Mouse (Mus musculus) neural tube, embryonic 13.5 days (tissue): Measurements from ENCODE around the gene Flt1. TPM values are rescaled to one million over a fixed set of nuclear protein-coding genes. Genes with fewer than 3 reads are reported as not detected.

Experiments used
- ATAC-seq: fragments of 200-750 bp; cut with Nextera tagmentation; 2 replicates; pipeline ENCODE4 v1.8.0; 2017; ENCODE audit warnings: low read depth, mild to moderate bottlenecking, moderate TSS enrichment, moderate library complexity
- H3K27ac ChIP-seq: fragments of 300-500 bp; sonication (generic); replicated peaks from 2 replicates; pipeline ENCODE4 v1.5.1; 2015; ENCODE audit warnings: moderate library complexity, mild to moderate bottlenecking, inconsistent platforms
- H3K27me3 ChIP-seq: fragments of 300-500 bp; sonication (generic); 2 replicates; pipeline ENCODE4 v1.6.1; 2015; ENCODE audit warnings: mild to moderate bottlenecking, inconsistent platforms
- H3K36me3 ChIP-seq: fragments of 300-500 bp; sonication (generic); 2 replicates; pipeline ENCODE4 v1.6.1; 2015; ENCODE audit warnings: mild to moderate bottlenecking, inconsistent platforms
- H3K4me1 ChIP-seq: fragments of 300-500 bp; sonication (generic); replicated peaks from 2 replicates; pipeline ENCODE4 v1.6.1; 2015; ENCODE audit warnings: inconsistent platforms
- H3K4me2 ChIP-seq: fragments of 300-500 bp; sonication (generic); 2 replicates; pipeline ENCODE4 v1.6.1; 2015; ENCODE audit warnings: inconsistent platforms, mild to moderate bottlenecking, moderate library complexity
- H3K4me3 ChIP-seq: fragments of 300-500 bp; sonication (generic); 2 replicates; pipeline ENCODE4 v1.5.1; 2015; ENCODE audit warnings: mild to moderate bottlenecking, inconsistent platforms
- H3K9ac ChIP-seq: fragments of 300-500 bp; sonication (generic); 2 replicates; pipeline ENCODE4 v1.6.1; 2015; ENCODE audit warnings: moderate library complexity, mild to moderate bottlenecking, inconsistent platforms
- H3K9me3 ChIP-seq: fragments of 300-500 bp; sonication (generic); 2 replicates; pipeline ENCODE4 v1.6.1; 2016; ENCODE audit warnings: inconsistent platforms
- WGBS: fragments of 180-500 bp; shearing (Covaris S2); methylation state at CpG from one replicate; pipeline ENCODE4 v1.1.7; 2015; 5-methylcytosine and 5-hydroxymethylcytosine counted together
- polyA plus RNA-seq: library from polyadenylated mRNA; unstranded; fragments of >200 nt; fragmentation: Nextera tagmentation; extraction: Ambion mirVana; gene quantifications from 2 replicates; pipeline ENCODE4 v1.2.1, GENCODE M21; 2015

Gene Flt1
- polyA plus RNA-seq, 1 experiment from 2014 or later, result 12.3 TPM

DNA sequence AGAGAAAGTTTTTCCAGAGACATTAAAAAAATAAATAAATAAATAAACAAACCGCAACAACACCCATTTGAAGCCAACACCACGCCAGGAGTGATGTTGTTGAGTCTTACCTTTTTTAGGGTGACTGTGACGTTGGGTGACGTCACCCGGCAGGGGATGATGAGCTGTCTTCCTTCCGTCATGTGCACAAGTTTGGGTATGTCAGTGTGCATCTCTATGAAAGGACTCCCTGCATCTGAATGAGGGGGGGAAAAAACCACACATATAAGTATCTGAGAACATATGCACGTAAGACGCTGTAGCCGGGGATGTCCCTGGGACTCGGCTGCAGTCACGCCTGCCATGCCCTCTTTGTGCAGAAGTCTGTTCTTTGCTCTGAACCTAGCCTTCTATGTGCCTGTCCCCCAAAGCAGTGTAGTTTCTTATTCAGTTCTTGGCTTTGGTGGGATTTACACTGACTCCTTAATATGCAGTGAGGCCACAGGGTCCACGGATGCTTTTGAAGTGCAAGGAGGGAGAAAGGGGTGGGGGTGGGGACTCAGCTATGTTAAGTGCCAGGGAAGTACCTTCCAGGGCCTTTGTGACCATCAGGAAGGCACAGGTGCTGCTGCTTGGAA lies 42.0 kb downstream of the Flt1 start:
- H3K9me3 ChIP-seq, result 0 out of 2 replicates have a peak, but pooled peaks cover 5% of the 10 kb centered on the region
- no peak for ATAC-seq
- no peak overlapping the region for H3K9ac ChIP-seq
- H3K27ac ChIP-seq, result no peak overlapping the region
- H3K4me3 ChIP-seq, result no peak overlapping the region
- H3K27me3 ChIP-seq, result no peaks in the 10 kb centered on the region
- WGBS, result 85% methylated on average over 12 of the region's 12 CpGs
- H3K36me3 ChIP-seq, result no peaks in the 10 kb centered on the region
- H3K4me1 ChIP-seq, result peaks cover 12% of the 10 kb centered on the region; the same call in 1 of the 2 replicates
- no peak overlapping the region for H3K4me2 ChIP-seq

DNA sequence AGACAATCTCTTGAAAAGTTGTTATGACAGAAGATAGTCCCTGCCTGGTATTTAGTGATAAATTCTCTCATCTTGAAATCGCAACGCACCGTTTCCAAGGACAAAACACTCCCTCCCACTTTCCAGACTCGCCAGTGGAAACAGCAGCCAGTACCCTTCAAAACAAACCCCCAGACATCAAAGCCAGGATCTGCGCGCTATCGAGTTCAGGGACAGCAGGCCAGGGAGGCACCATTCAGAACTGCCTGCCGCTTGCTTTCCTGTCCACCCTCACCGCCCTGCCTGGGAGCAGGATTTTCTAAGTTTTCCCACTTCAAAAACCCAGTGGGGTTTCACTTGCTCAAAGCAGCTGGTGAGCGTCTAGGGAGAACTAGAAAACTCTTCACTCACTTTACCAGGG lies 44.6 kb downstream of the Flt1 start:
- 34% methylated on average over 10 of the region's 10 CpGs for WGBS
- no peak for ATAC-seq
- H3K4me2 ChIP-seq, result no peak overlapping the region

DNA sequence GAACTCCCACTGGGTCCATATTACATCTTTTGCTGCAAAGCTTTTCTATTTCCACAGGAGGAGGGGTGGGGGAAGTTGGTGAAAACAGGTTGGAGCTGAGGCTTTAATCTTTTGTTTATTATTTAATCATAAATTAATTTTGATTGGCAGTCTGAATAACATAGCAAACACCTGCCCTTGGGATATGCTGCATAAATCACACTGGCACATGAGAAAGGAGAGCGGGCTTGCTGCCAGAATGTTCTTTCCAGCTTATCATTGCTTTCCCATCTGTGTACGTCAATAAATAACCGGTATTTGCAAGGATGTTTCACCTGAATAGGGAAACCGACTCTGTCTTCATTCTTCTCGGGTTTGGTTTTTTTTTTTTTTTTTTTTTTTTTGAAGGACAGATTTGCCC lies 45.1 kb downstream of the Flt1 start:
- no peaks in the 10 kb centered on the region for H3K9me3 ChIP-seq
- no peak overlapping the region for H3K9ac ChIP-seq
- no peaks in the 10 kb centered on the region; the same call in 1 of the 2 replicates for H3K27me3 ChIP-seq
- no peak; the same call in 1 of the 2 replicates for ATAC-seq
- H3K4me2 ChIP-seq, result no peak overlapping the region
- no peak overlapping the region for H3K27ac ChIP-seq
- no peak overlapping the region for H3K4me3 ChIP-seq
- peaks cover 12% of the 10 kb centered on the region; the same call in 1 of the 2 replicates for H3K4me1 ChIP-seq
- WGBS, result 46% methylated on average over 5 of the region's 5 CpGs
- H3K36me3 ChIP-seq, result no peaks in the 10 kb centered on the region

More for the DNA sequence above, 44.6 kb downstream of the Flt1 start:
- H3K27me3 ChIP-seq, result no peaks in the 10 kb centered on the region; the same call in 1 of the 2 replicates
- no peak overlapping the region for H3K27ac ChIP-seq
- no peaks in the 10 kb centered on the region for H3K36me3 ChIP-seq
- no peak overlapping the region for H3K4me3 ChIP-seq
- H3K4me1 ChIP-seq, result peaks cover 12% of the 10 kb centered on the region; the same call in 1 of the 2 replicates
- H3K9me3 ChIP-seq, result no peaks in the 10 kb centered on the region
- H3K9ac ChIP-seq, result no peak overlapping the region

DNA sequence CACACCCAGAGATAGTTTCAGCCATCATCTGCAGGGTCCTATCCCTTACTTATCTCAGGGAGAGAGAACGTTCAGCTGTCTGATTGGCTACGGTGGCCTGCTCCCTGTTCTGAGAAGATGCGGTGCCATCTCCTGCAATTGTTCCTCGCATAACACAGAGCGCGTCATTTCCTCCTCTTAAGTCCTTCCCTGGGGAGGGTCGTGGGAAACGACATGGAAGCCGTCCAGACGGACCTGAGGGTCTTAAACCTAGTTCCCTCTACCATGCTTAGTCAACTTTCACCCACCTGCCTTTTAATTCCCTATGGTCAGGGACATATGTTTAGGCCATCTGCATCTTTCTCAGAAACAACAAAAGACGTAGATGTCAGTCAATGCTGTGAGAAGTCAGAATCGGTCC lies 46.5 kb downstream of the Flt1 start:
- Histone ChIP-seq H3K9me3 (no peaks in the 10 kb centered on the region), H3K4me1 (peaks cover 12% of the 10 kb centered on the region; the same call in 1 of the 2 replicates), H3K9ac (no peak overlapping the region), H3K4me2 (no peak overlapping the region), H3K36me3 (no peaks in the 10 kb centered on the region), H3K27me3 (no peaks in the 10 kb centered on the region; the same call in 1 of the 2 replicates), H3K27ac (no peak overlapping the region), H3K4me3 (no peak overlapping the region)
- no peak for ATAC-seq
- 68% methylated on average over 12 of the region's 12 CpGs for WGBS

DNA sequence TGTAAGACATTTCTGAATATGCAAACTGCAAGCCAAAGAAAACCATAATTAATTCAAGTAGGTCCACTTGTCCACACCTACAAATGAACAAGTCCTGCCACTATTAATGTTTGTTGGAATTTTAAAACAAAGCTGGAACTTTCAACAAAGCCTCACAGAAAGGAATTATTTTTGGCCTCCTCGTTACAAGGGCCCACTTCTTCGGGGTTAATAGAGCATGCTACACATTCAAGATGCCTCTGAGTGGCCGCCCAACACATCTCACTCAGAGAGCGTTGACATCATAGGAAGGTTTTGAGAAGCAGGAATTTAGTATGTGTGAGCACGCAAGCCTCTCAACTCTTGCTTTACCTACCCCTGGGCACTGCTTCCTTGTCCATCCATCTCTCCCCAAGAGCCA lies 50.0 kb downstream of the Flt1 start:
- H3K4me2 ChIP-seq, result no peak overlapping the region
- no peak overlapping the region for H3K9ac ChIP-seq
- no peaks in the 10 kb centered on the region for H3K9me3 ChIP-seq
- H3K27me3 ChIP-seq, result no peaks in the 10 kb centered on the region; the same call in 1 of the 2 replicates
- peaks cover 4% of the 10 kb centered on the region; the same call in 1 of the 2 replicates for H3K4me1 ChIP-seq
- WGBS, result 79% methylated on average over 5 of the region's 5 CpGs
- H3K4me3 ChIP-seq, result no peak overlapping the region
- no peak overlapping the region for H3K27ac ChIP-seq
- no peaks in the 10 kb centered on the region for H3K36me3 ChIP-seq
- no peak for ATAC-seq

DNA sequence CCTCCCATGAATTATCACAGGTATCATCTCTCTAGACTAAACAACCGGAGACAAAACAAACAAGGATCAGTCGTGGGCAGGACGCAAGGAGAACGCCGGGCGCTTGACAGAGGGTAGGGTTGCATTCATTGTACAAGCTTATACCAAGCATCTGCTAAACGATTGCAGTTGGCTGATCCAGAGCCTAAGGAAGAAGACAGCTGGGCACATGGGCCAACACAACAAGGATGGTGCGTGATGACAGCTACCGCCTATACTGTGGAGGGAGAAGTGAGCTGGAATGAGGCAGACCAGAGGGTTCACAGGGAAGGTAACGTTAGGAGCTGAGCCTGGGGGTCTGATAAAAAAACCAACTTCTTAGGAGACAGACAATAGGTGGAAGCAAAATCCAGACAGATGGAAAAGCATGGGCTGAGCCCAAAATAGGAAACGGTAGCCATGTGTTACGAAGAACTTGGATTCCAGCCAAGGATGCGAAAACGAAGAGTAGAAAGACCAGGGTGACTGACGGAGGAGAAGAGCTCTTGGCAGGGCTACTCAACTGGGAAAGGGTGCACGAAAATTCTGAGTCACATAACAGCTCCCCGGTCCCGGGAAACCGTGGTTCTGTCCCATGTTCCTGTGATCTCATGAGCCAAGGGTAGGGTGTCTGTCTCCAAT lies 53.9 kb downstream of the Flt1 start:
- Histone ChIP-seq H3K36me3 (no peaks in the 10 kb centered on the region), H3K9ac (no peak overlapping the region), H3K9me3 (no peaks in the 10 kb centered on the region), H3K4me2 (no peak overlapping the region), H3K27me3 (no peaks in the 10 kb centered on the region), H3K4me1 (no peaks in the 10 kb centered on the region), H3K27ac (no peak overlapping the region), H3K4me3 (no peak overlapping the region)
- WGBS, result 82% methylated on average over 19 of the region's 19 CpGs
- ATAC-seq, result no peak

DNA sequence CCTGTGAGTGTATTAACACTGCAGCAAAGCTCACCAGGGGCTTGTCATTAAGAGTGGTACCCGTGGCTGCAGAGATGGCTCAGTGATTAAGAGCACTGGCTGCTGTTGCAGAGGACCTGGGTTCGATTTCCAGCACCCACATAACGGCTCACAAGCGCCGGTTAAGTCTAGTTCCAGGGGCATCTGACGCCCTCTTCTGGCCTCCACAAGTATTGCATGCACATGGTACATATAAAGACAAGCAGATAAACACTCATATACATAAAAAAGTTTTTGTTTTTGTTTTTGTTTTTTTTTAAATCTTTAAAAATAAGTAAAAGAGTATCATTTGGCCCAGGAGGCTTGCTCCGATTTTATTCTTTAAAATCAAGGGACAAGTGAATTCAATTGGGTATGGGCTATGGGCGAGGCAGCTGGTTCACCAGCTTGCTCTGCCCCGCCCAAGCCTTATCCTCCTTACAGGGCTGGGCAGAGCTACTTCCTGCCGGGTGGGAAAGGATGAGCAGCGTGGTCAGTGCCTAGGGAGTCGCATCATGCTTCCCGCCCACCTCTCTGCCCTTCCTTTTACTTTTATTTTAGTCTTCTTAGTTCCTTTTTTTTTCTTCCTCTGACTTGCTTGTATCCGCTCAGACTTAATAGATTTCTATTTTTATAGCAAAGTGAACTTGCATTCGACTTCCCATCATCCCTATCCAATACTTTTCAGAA lies 57.0 kb downstream of the Flt1 start:
- no peak overlapping the region for H3K9ac ChIP-seq
- H3K4me1 ChIP-seq, result no peaks in the 10 kb centered on the region
- no peaks in the 10 kb centered on the region for H3K36me3 ChIP-seq
- WGBS, result 89% methylated on average over 15 of the region's 15 CpGs
- H3K27me3 ChIP-seq, result no peaks in the 10 kb centered on the region
- ATAC-seq, result no peak
- H3K4me2 ChIP-seq, result no peak overlapping the region
- no peak overlapping the region for H3K4me3 ChIP-seq
- H3K9me3 ChIP-seq, result no peaks in the 10 kb centered on the region
- no peak overlapping the region for H3K27ac ChIP-seq

DNA sequence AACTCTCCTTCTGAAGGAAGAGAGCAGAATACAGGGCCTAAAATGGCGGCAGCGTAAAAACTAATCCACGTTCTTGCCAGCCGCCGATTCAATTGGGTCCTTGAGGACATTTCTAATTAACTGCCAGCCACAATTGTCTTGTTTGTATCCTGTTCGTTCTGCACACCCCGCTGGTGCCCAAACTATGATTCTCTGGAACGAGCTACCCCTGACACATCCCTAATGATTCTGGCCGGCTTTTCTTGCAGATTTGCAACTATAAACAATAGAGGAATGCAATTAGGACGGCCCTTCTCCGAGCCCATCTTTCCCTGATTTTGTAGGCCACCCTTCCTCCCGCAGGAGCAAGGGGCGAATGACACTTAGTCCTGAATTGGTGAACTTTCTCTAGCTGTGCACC lies 59.9 kb downstream of the Flt1 start:
- H3K4me2 ChIP-seq, result no peak overlapping the region
- no peaks in the 10 kb centered on the region for H3K9me3 ChIP-seq
- H3K27ac ChIP-seq, result no peak overlapping the region
- H3K4me1 ChIP-seq, result no peaks in the 10 kb centered on the region
- no peaks in the 10 kb centered on the region for H3K36me3 ChIP-seq
- WGBS, result 85% methylated on average over 13 of the region's 13 CpGs
- H3K4me3 ChIP-seq, result no peak overlapping the region
- no peaks in the 10 kb centered on the region for H3K27me3 ChIP-seq
- ATAC-seq, result no peak
- H3K9ac ChIP-seq, result no peak overlapping the region

DNA sequence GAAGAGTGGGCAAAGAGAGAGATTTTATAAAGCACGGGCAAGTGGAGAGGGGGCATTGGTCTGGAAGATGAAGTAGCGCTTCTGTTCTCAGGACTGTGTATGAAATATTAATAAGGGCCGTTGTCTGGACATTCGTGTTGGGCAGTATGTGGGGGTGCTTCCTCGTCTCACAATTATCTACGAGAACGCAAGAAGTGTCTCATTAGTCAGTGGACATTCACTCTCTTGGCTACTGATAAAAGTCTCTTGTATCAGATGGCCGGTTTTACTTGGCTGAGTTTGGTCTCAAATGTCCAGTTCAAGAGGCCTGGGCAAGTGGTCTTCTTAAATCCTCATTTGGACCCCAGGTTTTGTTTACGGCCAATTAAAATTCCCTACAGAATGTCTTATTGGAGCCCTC lies 60.4 kb downstream of the Flt1 start:
- Histone ChIP-seq H3K4me3 (no peak overlapping the region), H3K36me3 (no peaks in the 10 kb centered on the region), H3K9me3 (no peaks in the 10 kb centered on the region), H3K4me1 (no peaks in the 10 kb centered on the region), H3K4me2 (no peak overlapping the region), H3K27me3 (no peaks in the 10 kb centered on the region), H3K27ac (no peak overlapping the region), H3K9ac (no peak overlapping the region)
- ATAC-seq, result no peak
- WGBS, result 95% methylated on average over 9 of the region's 9 CpGs

DNA sequence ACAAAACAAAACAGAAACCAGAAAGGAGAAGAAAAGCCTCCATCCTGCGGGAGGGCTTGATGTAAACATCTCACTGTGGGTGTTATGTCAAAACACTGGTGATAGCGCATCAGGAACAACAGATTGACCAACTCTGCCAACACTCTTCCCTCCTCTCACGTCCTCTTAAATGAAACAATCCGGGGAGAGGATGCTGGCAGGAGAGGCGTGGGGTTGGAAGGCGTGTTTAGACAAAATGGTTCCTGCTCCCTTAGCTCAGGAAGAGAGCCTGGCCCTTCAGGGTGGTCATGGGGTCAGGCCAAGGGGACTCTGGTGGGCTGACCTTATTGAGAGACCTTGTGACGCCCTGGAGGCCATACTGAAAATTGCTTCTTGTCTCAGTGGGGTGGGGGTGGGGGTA lies 65.9 kb downstream of the Flt1 start:
- Histone ChIP-seq H3K36me3 (no peaks in the 10 kb centered on the region), H3K9ac (no peak overlapping the region), H3K4me1 (no peaks in the 10 kb centered on the region), H3K4me2 (no peak overlapping the region), H3K9me3 (no peaks in the 10 kb centered on the region), H3K4me3 (no peak overlapping the region), H3K27ac (no peak overlapping the region), H3K27me3 (no peaks in the 10 kb centered on the region)
- ATAC-seq, result no peak
- WGBS, result 86% methylated on average over 7 of the region's 7 CpGs

DNA sequence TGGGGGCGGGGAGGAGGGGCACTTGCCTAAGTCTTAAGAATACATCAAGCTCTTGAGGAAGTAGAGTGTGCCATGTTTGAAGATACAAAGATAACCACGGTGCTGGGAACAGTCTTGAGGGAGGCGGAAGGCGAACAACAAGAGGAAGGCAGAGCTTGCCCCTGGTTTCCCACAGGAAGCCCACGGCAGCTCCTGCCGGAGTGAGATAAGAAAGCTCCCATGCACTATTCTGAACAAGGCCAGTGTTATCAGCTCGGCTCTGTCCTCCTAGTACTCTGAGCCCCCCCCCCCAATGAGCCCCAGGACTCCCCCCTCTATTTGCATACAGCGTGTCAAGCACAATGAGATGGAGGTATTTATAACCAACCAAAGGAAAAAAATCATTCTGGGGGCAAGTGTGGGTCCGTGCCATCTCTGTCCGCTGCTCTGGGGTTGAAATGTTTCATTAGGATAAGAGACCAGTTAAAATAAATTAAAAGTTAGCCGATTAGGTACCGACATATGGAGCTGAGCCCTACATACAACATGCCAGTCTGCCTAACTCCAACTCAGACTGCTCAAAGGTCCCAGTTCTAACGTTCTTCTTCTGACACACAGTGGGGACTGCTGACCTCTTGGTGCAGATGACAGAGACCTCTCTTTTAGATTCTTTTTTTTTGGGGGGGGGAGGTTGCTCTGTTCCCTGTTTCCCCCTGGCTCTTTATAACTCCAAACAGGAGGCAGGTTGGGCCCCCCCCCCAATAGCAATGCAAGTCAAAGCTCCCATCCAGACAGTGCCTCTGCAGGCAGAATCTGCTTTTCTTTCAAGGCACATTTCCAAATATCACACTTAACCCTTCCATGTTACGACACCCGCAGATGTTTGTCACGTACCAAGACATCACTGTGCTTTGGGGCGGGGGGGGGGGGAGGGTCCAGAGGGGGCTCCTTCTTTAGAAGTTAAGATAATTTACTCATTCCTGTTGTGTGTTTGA lies 67.6 kb downstream of the Flt1 start:
- peaks cover 6% of the 10 kb centered on the region; the same call in 1 of the 2 replicates for H3K9me3 ChIP-seq
- ATAC-seq, result no peak
- H3K4me1 ChIP-seq, result no peaks in the 10 kb centered on the region
- no peak overlapping the region for H3K9ac ChIP-seq
- no peak overlapping the region for H3K4me2 ChIP-seq
- no peak overlapping the region for H3K27ac ChIP-seq
- H3K4me3 ChIP-seq, result no peak overlapping the region
- H3K27me3 ChIP-seq, result no peaks in the 10 kb centered on the region
- 66% methylated on average over 17 of the region's 17 CpGs for WGBS
- H3K36me3 ChIP-seq, result no peaks in the 10 kb centered on the region
